Mouse (Mus musculus) midbrain, postnatal 0 days (tissue): ENCODE results near the gene Cyp2t4. TPM values are rescaled to one million over a fixed set of nuclear protein-coding genes. Genes with fewer than 3 reads are reported as not detected.

ENCODE experiments used
- ATAC-seq: fragments of 200-750 bp; cut with Nextera tagmentation; 2 replicates; pipeline ENCODE4 v1.8.0; 2017; ENCODE audit warnings: moderate number of reproducible peaks, mild to moderate bottlenecking, moderate TSS enrichment, moderate library complexity; ENCODE audit not compliant: low FRiP score
- DNase-seq: peaks from one replicate; pipeline ENCODE4 v3.0.0-alpha.2; 2015; ENCODE audit warnings: low spot score
- H3K27ac ChIP-seq: fragments of 300-500 bp; sonication (generic); 2 replicates; pipeline ENCODE4 v1.5.1; 2014; ENCODE audit warnings: low read depth, mild to moderate bottlenecking, low read length, mixed read lengths
- H3K27me3 ChIP-seq: fragments of 300-500 bp; sonication (generic); 2 replicates; pipeline ENCODE4 v1.6.1; 2014; ENCODE audit warnings: low read length, control low read depth, mixed read lengths; ENCODE audit not compliant: insufficient read depth
- H3K36me3 ChIP-seq: fragments of 300-500 bp; sonication (generic); 2 replicates; pipeline ENCODE4 v1.6.1; 2014; ENCODE audit warnings: low read length, control low read depth, mixed read lengths; ENCODE audit not compliant: insufficient read depth
- H3K4me1 ChIP-seq: fragments of 300-500 bp; sonication (generic); 2 replicates; pipeline ENCODE4 v1.6.1; 2014; ENCODE audit warnings: mild to moderate bottlenecking, control low read depth, antibody characterized with exemption, low read length, mixed read lengths; ENCODE audit not compliant: insufficient read depth
- H3K4me2 ChIP-seq: fragments of 300-500 bp; sonication (generic); 2 replicates; pipeline ENCODE4 v1.6.1; 2014; ENCODE audit warnings: low read depth, mild to moderate bottlenecking, low read length, mixed read lengths; ENCODE audit not compliant: poor library complexity, severe bottlenecking
- H3K4me3 ChIP-seq: fragments of 300-500 bp; sonication (generic); 2 replicates; pipeline ENCODE4 v1.5.1; 2014; ENCODE audit warnings: low read depth, mild to moderate bottlenecking, low read length, moderate library complexity
- H3K9ac ChIP-seq: fragments of 300-500 bp; sonication (generic); replicated peaks from 2 replicates; pipeline ENCODE4 v1.6.1; 2014; ENCODE audit warnings: mild to moderate bottlenecking, low read length, moderate library complexity, mixed read lengths; ENCODE audit not compliant: poor library complexity, severe bottlenecking
- H3K9me3 ChIP-seq: fragments of 300-500 bp; sonication (generic); 2 replicates; pipeline ENCODE4 v1.6.1; 2016; ENCODE audit warnings: low read length, control low read depth
- CTCF ChIP-seq: IDR thresholded peaks from 2 replicates; pipeline ENCODE4 v1.5.1; 2016; ENCODE audit warnings: antibody characterized with exemption, mild to moderate bottlenecking
- WGBS: fragments of 180-500 bp; shearing (Covaris S2); extraction: QIAGEN DNeasy Blood & Tissue Kit; methylation state at CpG from one replicate; pipeline ENCODE4 v1.1.7; 2014; 5-methylcytosine and 5-hydroxymethylcytosine counted together
- polyA plus RNA-seq: library from polyadenylated mRNA; unstranded; fragments of >200 nt; fragmentation: Nextera tagmentation; extraction: Ambion mirVana; gene quantifications from 2 replicates; pipeline ENCODE4 v1.2.1, GENCODE M21; 2015
- total RNA-seq: library from RNA; depleted of rRNA; stranded (reverse); fragments of >200 nt; gene quantifications from 2 replicates; pipeline ENCODE4 v1.2.3, GENCODE M21; 2014; rRNA removed

The Cyp2t4 gene
- total RNA-seq (not detected in 2 replicates), polyA plus RNA-seq (0.29 and 0.30 TPM in 2 replicates)

GRCm38 (mm10) chr7:27153205-27153764 lies at the start of gene Cyp2t4:
Gene Cyp2t4 (plus strand): TSS chr7:27153714.
- Histone ChIP-seq H3K4me1 (no peaks in the 10 kb centered on the region), H3K4me3 (no peak within 1 kb of the TSS), H3K36me3 (peaks cover 9% of the 10 kb centered on the region), H3K9me3 (no peaks in the 10 kb centered on the region), H3K27ac (no peak within 1 kb of the TSS), H3K27me3 (no peaks in the 10 kb centered on the region), H3K4me2 (no peak within 1 kb of the TSS), H3K9ac (no peak within 1 kb of the TSS)
- whole genome bisulfite sequencing = 79% methylated on average over 10 of the region's 10 CpGs
- no peak for TF ChIP-seq CTCF
- no peak for ATAC-seq
- no peak for DNase-seq

GRCm38 (mm10) chr7:27104882-27105281 lies 48.6 kb upstream of the Cyp2t4 start:
- Histone ChIP-seq H3K27ac (no peak overlapping the region), H3K4me3 (no peak overlapping the region), H3K27me3 (no peaks in the 10 kb centered on the region), H3K4me2 (no peak overlapping the region), H3K36me3 (no peaks in the 10 kb centered on the region), H3K4me1 (no peaks in the 10 kb centered on the region), H3K9ac (no peak overlapping the region), H3K9me3 (no peaks in the 10 kb centered on the region)
- no peak for TF ChIP-seq CTCF
- 83% methylated on average over 5 of the region's 5 CpGs for WGBS
- ATAC-seq = no peak
- no peak for DNase-seq

GRCm38 (mm10) chr7:27110327-27110726 lies 43.2 kb upstream of the Cyp2t4 start:
- H3K27me3 ChIP-seq = no peaks in the 10 kb centered on the region
- no peak for TF ChIP-seq CTCF
- no peaks in the 10 kb centered on the region for H3K36me3 ChIP-seq
- ATAC-seq = no peak
- H3K4me1 ChIP-seq = no peaks in the 10 kb centered on the region
- H3K9me3 ChIP-seq = no peaks in the 10 kb centered on the region
- no peak for DNase-seq
- no peak overlapping the region for H3K9ac ChIP-seq
- H3K27ac ChIP-seq = no peak overlapping the region
- no peak overlapping the region for H3K4me2 ChIP-seq
- no peak overlapping the region for H3K4me3 ChIP-seq

GRCm38 (mm10) chr7:27111038-27111437 lies 42.5 kb upstream of the Cyp2t4 start:
- no peaks in the 10 kb centered on the region for H3K36me3 ChIP-seq
- no peak overlapping the region for H3K4me3 ChIP-seq
- no peaks in the 10 kb centered on the region for H3K4me1 ChIP-seq
- ATAC-seq (no peak), DNase-seq (no peak)
- H3K27me3 ChIP-seq = no peaks in the 10 kb centered on the region
- TF ChIP-seq CTCF = no peak
- no peak overlapping the region for H3K4me2 ChIP-seq
- no peaks in the 10 kb centered on the region for H3K9me3 ChIP-seq
- 92% methylated on average over 1 of the region's 1 CpGs for WGBS
- no peak overlapping the region for H3K27ac ChIP-seq
- H3K9ac ChIP-seq = no peak overlapping the region

GRCm38 (mm10) chr7:27111987-27112386 lies 41.5 kb upstream of the Cyp2t4 start:
- no peak for ATAC-seq
- DNase-seq = no peak
- no peak overlapping the region for H3K9ac ChIP-seq
- TF ChIP-seq CTCF = no peak
- H3K27ac ChIP-seq = no peak overlapping the region
- no peaks in the 10 kb centered on the region for H3K27me3 ChIP-seq
- 70% methylated on average over 3 of the region's 3 CpGs for WGBS
- no peaks in the 10 kb centered on the region for H3K36me3 ChIP-seq
- H3K4me1 ChIP-seq = no peaks in the 10 kb centered on the region
- no peak overlapping the region for H3K4me2 ChIP-seq
- H3K4me3 ChIP-seq = no peak overlapping the region
- H3K9me3 ChIP-seq = no peaks in the 10 kb centered on the region

GRCm38 (mm10) chr7:27118033-27118511 lies 35.4 kb upstream of the Cyp2t4 start:
- no peak overlapping the region for H3K4me3 ChIP-seq
- no peaks in the 10 kb centered on the region for H3K36me3 ChIP-seq
- no peak overlapping the region for H3K27ac ChIP-seq
- DNase-seq = no peak
- H3K9ac ChIP-seq = no peak overlapping the region
- no peaks in the 10 kb centered on the region for H3K4me1 ChIP-seq
- H3K9me3 ChIP-seq = no peaks in the 10 kb centered on the region
- H3K4me2 ChIP-seq = no peak overlapping the region
- TF ChIP-seq CTCF = no peak
- no peak for ATAC-seq
- 75% methylated on average over 4 of the region's 4 CpGs for WGBS
- H3K27me3 ChIP-seq = no peaks in the 10 kb centered on the region
